Mouse (Mus musculus): Measurements from ENCODE around the gene Kif22.

Gene Kif22

DNA sequence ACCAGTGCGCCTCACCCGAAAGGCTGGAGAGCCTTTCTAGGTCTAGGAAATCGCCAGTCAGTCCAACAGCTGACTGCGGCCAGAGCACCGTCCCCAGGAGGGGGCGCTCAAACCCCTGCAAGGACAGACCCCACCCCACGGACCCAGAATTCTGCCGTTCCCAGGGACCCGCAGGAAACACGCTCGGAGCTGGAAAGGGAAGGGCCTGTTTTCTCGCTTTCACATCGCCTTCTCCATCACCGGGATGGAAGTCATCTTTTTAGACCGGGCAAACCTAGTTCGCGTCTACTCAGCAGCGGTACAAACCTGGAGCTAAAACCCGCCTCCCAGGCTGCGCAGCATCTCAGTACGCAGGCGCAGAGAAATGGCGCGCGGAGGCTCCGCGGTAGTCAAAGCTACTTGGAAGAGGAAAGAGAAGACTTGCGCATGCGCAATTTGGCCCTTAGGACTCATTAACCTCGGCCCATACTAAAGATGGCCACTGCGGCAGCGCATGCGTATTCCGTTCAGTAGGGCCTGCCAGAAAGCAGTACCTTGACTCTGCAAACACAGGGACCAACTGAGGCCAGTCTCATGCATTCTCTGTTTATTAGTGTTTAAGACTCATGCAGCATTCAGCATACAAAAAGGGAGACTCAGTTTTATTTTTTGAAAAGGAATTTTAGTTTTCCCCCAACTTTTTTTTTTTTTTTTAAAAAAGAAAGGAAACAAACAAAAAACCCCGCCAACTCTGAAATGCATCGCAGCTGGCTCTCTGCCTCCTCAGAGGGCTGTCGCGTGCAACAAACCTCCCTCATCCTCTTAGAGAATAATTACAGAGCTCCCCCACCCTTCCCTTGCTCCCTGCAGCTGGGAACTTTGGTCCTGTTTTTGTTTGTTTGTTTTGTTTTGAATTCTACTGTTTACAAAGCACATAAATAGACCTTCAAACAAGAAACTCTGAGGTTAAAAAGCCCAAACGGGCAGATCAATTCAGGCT lies 25.0 kb downstream of the Kif22 start, which contains the start of gene Pagr1a:
Pagr1a (minus strand) TSS at position 382 of the 979 bp plus-strand sequence.
- peak; percentile 99 for DNase-seq

GRCm38 (mm10) chr7:127016486-127016938 lies 25.8 kb downstream of the Kif22 start:
- peak; percentile 77 for DNase-seq

- no peak for DNase-seq
Measured at GRCm38 (mm10) chr7:127016481-127016485, 26.0 kb downstream of the Kif22 start, which contains the start of gene Pagr1b. Gene Pagr1b (minus strand): TSS chr7:127016484.

GRCm38 (mm10) chr7:127016081-127016480 lies 26.2 kb downstream of the Kif22 start:
- DNase-seq = peak; percentile 84

GRCm38 (mm10) chr7:127014993-127015392 lies 27.3 kb downstream of the Kif22 start:
- DNase-seq = no peak

- DNase-seq = peak; percentile 89
Measured at GRCm38 (mm10) chr7:127014320-127014719, 28.0 kb downstream of the Kif22 start, which contains the start of gene Mvp. Gene Mvp (minus strand): TSS chr7:127014621.

- no peak for DNase-seq
Measured at GRCm38 (mm10) chr7:127013385-127013784, 28.9 kb downstream of the Kif22 start.

- DNase-seq = no peak
Measured at GRCm38 (mm10) chr7:127012845-127013244, 29.4 kb downstream of the Kif22 start.

DNA sequence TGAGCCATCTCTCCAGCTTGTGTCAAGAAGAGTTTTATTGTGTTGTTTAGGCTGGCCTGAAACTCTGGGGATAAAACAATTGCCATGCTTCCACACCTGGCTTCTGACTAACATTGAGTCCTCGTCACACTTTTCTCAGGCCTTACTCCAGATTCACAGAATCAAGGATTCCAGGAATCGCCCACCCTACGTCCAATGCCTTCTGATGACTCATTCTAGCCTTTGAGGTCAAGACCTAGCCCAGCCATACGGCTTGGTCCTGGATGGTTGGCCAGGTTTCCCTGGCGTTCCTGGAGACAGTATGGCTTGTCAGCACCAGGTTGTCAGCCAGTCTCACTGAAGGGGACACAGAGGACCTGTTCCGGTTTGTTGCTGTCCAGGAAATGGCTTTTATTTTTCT lies 29.9 kb downstream of the Kif22 start:
- DNase-seq = no peak

DNA sequence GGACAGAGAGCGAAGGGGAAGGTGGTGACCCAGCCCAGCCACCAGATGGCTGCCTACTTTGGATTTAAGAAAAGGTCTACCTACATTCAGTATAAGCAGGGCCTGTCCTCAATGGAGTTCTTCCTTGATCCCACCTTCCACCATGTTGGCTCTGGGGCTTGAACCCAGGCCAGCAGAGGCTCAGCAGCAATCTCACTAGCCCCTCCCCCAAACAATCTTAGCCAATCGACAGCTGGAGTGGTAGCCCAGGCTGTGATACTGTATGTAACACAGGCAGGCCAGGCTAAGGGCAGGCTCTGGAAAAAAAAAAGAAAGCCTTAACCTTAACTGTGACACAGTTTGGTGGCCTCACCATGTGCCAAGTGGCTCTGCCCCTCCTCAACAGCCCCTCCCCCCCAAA lies 30.6 kb downstream of the Kif22 start:
- DNase-seq = no peak

DNA sequence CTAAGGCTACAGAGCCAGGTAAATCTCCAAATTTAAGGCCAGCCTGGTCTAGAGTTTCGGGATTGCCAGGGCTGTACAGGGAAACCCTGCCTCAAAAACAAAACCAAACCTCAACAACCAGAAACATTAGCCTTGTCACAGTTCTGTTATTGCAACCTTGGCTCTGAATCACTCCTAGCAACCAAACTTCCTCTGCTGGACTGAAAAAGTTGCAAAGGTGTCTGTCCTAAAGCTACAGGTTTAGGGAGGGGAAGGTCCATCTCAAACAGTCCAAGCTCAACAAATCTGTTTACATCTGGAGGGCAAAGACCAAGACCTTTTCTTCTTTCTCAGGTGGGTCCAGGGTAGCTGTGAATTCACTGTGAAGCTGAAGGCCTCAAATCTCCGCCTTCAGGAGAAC lies 31.2 kb downstream of the Kif22 start:
- DNase-seq = no peak

DNA sequence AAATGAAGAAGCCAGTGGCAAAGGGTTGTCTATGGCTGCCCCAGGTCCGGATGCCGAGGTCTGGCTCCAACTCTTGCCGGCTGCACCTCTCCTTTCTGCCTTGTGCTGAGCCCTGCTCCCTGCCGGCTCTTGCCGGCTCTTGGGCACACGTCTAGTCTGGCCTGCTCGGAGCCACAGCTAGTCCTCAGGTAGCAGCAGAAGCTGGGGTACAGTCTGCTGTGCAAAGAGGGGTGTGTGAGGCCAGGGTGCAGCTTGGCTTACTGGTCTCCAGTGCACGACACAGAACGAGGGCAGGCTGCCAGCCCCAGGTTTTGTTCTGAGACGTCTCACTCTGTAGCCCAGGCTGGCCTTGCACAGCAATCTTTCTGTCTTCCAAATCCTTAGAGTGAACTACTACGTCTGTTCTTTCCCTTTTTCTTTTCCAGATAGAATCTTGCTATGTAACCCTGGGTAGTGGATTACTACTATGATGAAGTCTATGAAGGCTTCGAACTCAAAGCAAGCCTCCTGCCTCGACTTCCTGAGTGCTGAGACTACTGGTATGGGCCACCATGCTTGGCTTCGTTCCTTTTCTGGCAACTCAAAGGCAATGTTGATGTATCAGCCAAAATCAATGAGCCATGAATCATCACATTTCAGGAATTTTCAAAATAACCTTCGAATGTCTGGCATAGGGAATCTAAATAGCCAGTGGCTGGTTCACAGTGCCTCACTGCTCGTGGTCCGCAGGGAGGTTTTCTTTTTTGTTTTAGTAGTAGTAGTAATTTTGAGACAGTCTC lies 32.8 kb downstream of the Kif22 start:
- DNase-seq = no peak

DNA sequence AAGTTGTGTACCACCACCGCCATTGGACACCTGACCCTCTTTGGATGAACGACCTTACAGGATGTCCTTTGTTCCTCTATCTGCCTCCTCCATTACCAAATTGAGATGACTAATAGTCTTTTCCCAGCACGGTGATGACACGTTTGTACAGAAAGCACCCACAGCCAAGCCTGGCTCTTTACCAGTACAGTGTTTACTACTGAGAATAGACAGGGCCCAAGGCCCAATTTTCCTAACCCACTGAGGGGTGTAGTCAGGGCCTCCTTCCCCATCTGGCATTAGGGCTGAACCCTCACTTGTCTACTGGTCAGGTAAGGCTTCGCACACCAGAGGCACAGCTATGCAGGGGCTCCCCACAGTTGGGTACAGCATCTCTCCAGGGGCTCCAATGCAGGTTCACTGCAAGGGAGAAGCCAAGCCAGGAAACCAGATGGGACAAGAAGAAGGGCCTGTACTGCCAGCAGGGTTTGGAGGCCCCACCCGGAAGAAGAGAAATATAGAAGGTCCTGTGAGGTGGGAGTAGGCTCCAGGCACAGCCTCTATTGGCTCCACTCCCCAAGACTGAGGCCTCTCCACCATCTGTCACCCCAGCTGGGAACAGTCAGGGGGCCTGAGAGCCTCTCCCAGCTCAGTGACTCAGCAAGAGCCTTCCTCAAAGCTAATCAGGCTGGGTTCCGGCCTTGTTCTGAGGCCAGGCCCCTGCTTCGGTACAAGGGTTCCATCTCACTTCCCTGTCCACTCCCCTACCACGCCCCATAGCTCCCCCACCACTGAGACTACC lies 33.8 kb downstream of the Kif22 start:
- peak; percentile 60 for DNase-seq

DNA sequence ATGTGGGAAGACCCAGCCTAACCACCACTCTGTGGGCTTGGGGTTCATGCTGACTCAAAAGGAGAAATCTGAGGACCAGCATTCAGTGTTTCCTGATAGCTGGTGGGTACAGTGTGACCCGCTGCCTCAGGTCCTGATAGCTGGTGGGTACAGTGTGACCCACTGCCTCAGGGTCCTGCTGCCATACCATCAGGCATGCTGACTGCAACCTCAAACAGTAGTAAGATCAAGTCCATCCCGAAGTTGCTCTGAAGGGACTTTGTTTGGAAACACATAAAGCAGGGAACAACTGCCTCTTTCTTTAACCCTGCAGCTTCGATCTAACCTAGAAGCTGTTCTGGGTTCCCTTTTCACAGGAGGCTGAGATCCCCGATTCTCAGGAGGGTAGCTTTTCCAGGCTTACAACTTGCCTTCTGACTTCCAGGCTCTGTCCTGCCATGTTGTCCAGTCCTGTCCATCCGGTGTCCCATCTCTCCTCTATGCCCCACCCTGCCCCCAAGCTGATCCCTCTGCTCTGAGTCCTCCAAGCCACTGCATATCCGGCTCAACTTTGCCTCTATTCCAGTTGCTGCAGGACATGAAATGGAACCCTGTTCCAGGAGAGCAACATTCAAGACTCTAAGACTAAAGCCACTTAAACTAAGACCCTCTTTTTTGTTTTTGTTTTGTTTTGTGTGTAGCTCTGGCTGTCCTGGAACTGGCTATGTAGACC lies 34.8 kb downstream of the Kif22 start:
- DNase-seq = no peak

DNA sequence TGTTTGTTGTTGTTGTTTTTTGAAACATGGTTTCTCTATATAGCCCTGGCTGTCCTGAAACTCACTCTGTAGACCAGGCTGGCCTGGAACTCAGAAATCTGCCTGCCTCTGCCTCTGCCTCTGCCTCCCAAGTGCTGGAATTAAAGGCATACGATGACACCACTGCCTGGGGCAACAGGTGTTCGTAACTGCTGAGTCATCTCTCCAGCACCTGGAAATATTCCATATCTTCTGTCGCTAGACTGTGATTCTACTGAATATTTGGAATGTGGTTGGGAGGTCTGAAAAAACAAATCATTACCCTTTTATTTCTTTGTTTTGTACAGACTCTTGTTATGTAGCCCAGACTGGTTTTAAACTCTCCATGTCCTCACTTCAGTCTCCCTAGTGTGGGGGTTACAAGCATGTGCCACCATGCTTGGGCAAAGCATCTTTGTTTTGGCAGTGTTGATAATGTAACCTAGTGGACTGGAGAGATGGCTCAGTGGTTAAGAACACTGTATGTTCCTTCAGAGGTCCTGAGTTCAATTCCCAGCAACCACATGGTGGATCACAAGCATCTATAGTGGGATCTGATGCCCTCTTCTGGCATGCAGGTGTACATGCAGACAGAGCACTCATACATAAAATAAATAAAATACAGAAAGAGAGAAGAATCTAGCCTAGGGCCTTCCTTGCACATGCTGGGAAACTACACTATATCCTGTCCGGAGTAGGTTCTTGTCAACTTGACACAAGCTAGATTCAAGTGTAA lies 38.0 kb downstream of the Kif22 start:
- DNase-seq = no peak

- DNase-seq = no peak
Measured at GRCm38 (mm10) chr7:127003620-127004019, 38.7 kb downstream of the Kif22 start.

- no peak for DNase-seq
Measured at GRCm38 (mm10) chr7:126999568-126999967, 42.7 kb downstream of the Kif22 start.

GRCm38 (mm10) chr7:126996449-126996848 lies 45.8 kb downstream of the Kif22 start:
- no peak for DNase-seq

DNA sequence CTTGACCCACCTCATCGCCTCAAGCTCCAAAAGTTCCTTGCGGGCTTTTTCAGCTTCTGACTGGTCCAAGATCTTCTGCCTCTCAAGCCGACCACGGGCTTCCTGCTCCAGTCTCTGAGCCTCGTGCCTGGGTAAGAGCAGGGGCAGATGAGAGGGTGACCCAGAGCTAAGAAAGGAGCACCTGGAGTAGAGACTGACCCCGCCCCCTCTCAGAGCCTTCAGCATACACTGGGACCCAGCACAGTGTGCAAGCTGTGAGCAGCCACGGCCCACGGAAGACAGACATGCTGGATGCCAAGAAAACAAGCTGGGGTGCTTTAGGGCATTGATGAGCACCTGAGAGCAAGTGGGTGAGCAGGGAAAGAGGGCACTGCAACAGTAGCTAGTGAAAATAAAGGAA lies 53.5 kb downstream of the Kif22 start:
- DNase-seq = no peak

DNA sequence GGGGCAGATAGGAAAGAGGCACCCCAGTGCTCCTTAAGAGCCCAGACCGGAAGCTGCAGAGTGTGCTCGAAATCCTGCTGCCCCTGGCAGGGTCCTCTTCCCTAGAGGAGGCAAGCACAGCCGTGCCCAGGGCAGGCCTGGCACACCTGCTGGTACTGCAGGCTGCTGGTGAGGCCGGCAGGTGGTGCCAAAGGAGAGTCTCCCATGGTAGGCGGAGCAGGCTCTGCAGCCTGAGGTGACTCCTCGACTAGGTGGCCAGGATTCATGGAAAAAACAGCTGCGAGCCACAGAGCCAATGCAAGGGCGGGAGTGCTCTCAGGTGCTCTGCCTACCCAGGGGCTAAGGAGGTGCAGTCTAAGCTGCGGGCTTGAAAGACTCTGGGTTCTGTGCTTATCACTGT lies 56.0 kb downstream of the Kif22 start:
- peak; percentile 75 for DNase-seq

DNA sequence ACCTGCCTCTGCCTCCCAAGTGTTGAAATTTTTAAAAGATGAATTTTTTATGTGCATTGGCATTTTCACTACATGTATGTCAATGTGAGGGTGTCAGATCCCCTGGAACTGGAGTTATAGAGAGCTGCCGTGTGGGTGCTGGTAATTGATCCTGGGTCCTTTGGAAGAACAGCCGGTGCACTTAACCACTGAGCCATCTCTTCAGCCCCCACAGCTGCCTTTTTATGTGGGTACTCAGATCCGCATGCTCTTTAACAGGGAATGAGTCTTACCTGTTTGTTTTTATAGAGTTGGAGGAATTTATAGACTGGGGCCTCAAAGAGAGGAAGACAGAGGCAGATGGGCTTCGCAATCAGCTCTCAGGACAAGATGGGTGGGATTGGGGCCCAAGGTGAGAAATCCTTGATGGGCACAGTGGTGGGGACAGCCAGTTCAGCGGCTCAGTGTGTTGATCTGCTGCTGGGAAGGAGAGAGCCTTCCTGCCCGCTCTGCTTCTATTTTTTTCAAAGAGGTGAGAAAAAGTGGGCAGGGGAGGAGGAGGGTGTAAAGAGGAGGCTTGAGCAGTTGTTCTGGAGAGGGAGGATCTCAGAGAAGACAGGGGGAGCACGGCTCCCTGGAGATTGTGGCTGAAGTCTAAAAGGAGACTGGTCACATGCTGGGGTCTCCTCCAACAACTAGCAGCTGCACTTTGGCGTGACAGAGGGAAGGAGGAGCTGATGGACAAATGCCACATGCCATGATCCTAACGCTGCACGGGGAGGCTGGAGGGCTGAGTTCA lies 57.4 kb downstream of the Kif22 start:
- no peak for DNase-seq

Measured in kidney, adult 9 months (tissue).